ENCODE assay signal across 32 mouse cellular contexts in the genomic region with DNA sequence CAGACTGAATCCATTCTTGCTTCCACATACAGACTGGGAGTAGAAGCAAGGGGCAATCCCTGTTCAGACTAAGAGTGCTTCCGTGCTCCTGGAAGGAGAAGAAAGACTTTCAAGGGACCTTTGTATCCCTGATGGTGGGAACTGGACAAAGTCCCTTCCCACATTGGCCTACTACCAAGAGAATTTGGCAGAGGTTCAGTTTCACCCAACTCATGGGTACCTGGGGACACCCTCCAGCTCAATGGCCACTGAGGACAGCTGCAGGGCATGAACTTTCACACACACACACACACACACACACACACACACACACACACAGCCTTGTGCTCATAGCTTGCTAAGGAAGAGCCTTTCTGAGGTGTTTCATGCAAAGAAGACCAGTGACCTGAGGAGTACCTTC. TPM values are rescaled to one million over a fixed set of nuclear protein-coding genes. Genes with fewer than 3 reads are reported as not detected.
A peak's percentile ranks its signal among the peaks of the same experiment; 100 is the strongest.
DNase-seq lines count a peak whose midpoint lies in the region; ATAC-seq and TF ChIP-seq lines count a peak whose summit lies in the region.
"Had no signal": no experiment of that assay in that cellular context is flagged by ENCODE, and none has a peak within 500 bp of the region (broad histone marks: within the 10 kb centered on the region; RNA-seq: fewer than 3 reads in every experiment).

No protein-coding gene starts in this region.

- H3K4me3 ChIP-seq in kidney, adult 2 months (ENCODE audit: insufficient read depth, low read depth, low read length) = no peak overlapping the region
- no peak overlapping the region for H3K4me3 ChIP-seq in kidney, embryonic 15.5 days (replicated peaks)
- peak overlapping the region; percentile 68 for H3K4me3 ChIP-seq in testis, adult 2 months (ENCODE audit: control insufficient read depth, low read depth, low read length)
- H3K4me3 ChIP-seq: embryonic facial prominence, embryonic 10.5 days; embryonic facial prominence, embryonic 13.5 days; erythroblast, embryonic 14.5 days; forebrain, embryonic 12.5 days; forebrain, embryonic 15.5 days; heart, embryonic 12.5 days; heart, embryonic 15.5 days; hindbrain, embryonic 10.5 days; hindbrain, embryonic 13.5 days had no signal

- TF ChIP-seq CTCF in kidney, adult 2 months (conservative IDR thresholded peaks at IDR 0.05; ENCODE audit: insufficient read depth, insufficient read length, low read depth, low read length) = no peak
- TF ChIP-seq CTCF in testis, adult 2 months (IDR thresholded peaks at IDR 0.05; ENCODE audit: control insufficient read depth, insufficient read depth, insufficient replicate concordance, low read depth, low read length) = no peak

- H3K9me3 ChIP-seq in kidney, embryonic 15.5 days (replicated peaks) = no peaks in the 10 kb centered on the region
- H3K9me3 ChIP-seq: embryonic facial prominence, embryonic 10.5 days; embryonic facial prominence, embryonic 13.5 days; forebrain, embryonic 12.5 days; forebrain, embryonic 15.5 days; heart, embryonic 12.5 days; heart, embryonic 15.5 days; hindbrain, embryonic 10.5 days; hindbrain, embryonic 13.5 days had no signal

- peak; percentile 13 for DNase-seq in adrenal gland, postnatal 10 days
- DNase-seq in adrenal gland, postnatal 25 days = no peak
- peak; percentile 85 for DNase-seq in kidney, adult 2 months
- DNase-seq in testis, postnatal 14 days (ENCODE audit: low spot score) = no peak
- DNase-seq in kidney, postnatal 36 days = peak; percentile 66 to 73
- DNase-seq in cerebellum, postnatal 4 days (ENCODE audit: low spot score in 2 of 2) = no peak
- DNase-seq: adrenal gland, adult 8-10 months; cerebellum, adult 11 months; cerebellum, adult 2 months; cerebellum, adult 9-11 months; cerebellum, postnatal 25 days; embryo, embryonic 11 days; gastrocnemius, postnatal 25 days; heart, adult 18-20 months; heart, postnatal 10 days; heart, postnatal 36 days had no signal

- no peaks in the 10 kb centered on the region; the same call in 1 of the 2 replicates for H3K4me1 ChIP-seq in kidney, adult 2 months (ENCODE audit: control insufficient read depth, insufficient read depth, low read length)
- H3K4me1 ChIP-seq in kidney, embryonic 15.5 days = no peaks in the 10 kb centered on the region
- no peaks in the 10 kb centered on the region for H3K4me1 ChIP-seq in testis, adult 2 months (ENCODE audit: control insufficient read depth, insufficient read depth, low read length)
- H3K4me1 ChIP-seq: embryonic facial prominence, embryonic 10.5 days; embryonic facial prominence, embryonic 13.5 days; forebrain, embryonic 12.5 days; forebrain, embryonic 15.5 days; heart, embryonic 12.5 days; heart, embryonic 15.5 days; hindbrain, embryonic 10.5 days; hindbrain, embryonic 13.5 days had no signal

- no peak overlapping the region for H3K4me2 ChIP-seq in kidney, embryonic 15.5 days
- H3K4me2 ChIP-seq: embryonic facial prominence, embryonic 13.5 days; forebrain, embryonic 12.5 days; forebrain, embryonic 15.5 days; heart, embryonic 12.5 days; heart, embryonic 15.5 days; hindbrain, embryonic 13.5 days had no signal

- ATAC-seq in kidney, embryonic 15.5 days (replicated peaks; ENCODE audit: low FRiP score) = no peak
- ATAC-seq: activated CD4-positive, CD25-positive, alpha-beta regulatory T cell, adult 4 months; forebrain, embryonic 15.5 days had no signal

- no peaks in the 10 kb centered on the region for H3K27me3 ChIP-seq in kidney, adult 2 months (replicated peaks; ENCODE audit: control insufficient read depth, insufficient read depth, low read length)
- H3K27me3 ChIP-seq in kidney, embryonic 15.5 days = no peaks in the 10 kb centered on the region
- no peaks in the 10 kb centered on the region for H3K27me3 ChIP-seq in testis, adult 2 months (ENCODE audit: control insufficient read depth, insufficient read depth, low read length)
- H3K27me3 ChIP-seq: embryonic facial prominence, embryonic 13.5 days; forebrain, embryonic 12.5 days; forebrain, embryonic 15.5 days; heart, embryonic 12.5 days; heart, embryonic 15.5 days; hindbrain, embryonic 13.5 days had no signal

- no peaks in the 10 kb centered on the region for H3K36me3 ChIP-seq in kidney, adult 2 months (ENCODE audit: control insufficient read depth, insufficient read depth, low read length)
- no peaks in the 10 kb centered on the region for H3K36me3 ChIP-seq in kidney, embryonic 15.5 days
- H3K36me3 ChIP-seq in testis, adult 2 months (ENCODE audit: control insufficient read depth, insufficient read depth, low read length) = no peaks in the 10 kb centered on the region
- H3K36me3 ChIP-seq: embryonic facial prominence, embryonic 10.5 days; embryonic facial prominence, embryonic 13.5 days; forebrain, embryonic 12.5 days; forebrain, embryonic 15.5 days; heart, embryonic 12.5 days; heart, embryonic 15.5 days; hindbrain, embryonic 10.5 days; hindbrain, embryonic 13.5 days had no signal

- no peak for TF ChIP-seq POLR2A in kidney, adult 2 months (IDR thresholded peaks at IDR 0.05; ENCODE audit: low read depth, low read length)
- TF ChIP-seq POLR2A in testis, adult 2 months (IDR thresholded peaks at IDR 0.05; ENCODE audit: control insufficient read depth, low read depth, low read length) = no peak

- no peak overlapping the region for H3K27ac ChIP-seq in kidney, adult 2 months (ENCODE audit: insufficient read depth, low read depth, low read length)
- H3K27ac ChIP-seq in kidney, embryonic 15.5 days = no peak overlapping the region
- H3K27ac ChIP-seq in testis, adult 2 months (ENCODE audit: control insufficient read depth, insufficient read depth, low read depth, low read length) = peak overlapping the region; percentile 57
- H3K27ac ChIP-seq: embryonic facial prominence, embryonic 10.5 days; embryonic facial prominence, embryonic 13.5 days; forebrain, embryonic 12.5 days; forebrain, embryonic 15.5 days; heart, embryonic 15.5 days; hindbrain, embryonic 10.5 days; hindbrain, embryonic 13.5 days had no signal

- no peak overlapping the region for H3K9ac ChIP-seq in kidney, embryonic 15.5 days
- H3K9ac ChIP-seq: embryonic facial prominence, embryonic 13.5 days; forebrain, embryonic 12.5 days; forebrain, embryonic 15.5 days; heart, embryonic 12.5 days; heart, embryonic 15.5 days; hindbrain, embryonic 13.5 days had no signal

- 54% methylated on average over 1 of the region's 1 CpGs for WGBS in kidney, adult 2 months
- WGBS in kidney, embryonic 15.5 days = 87% methylated on average over 1 of the region's 1 CpGs

RNA-seq across cellular contexts. Expression of a gene that starts 28.5 kb away (rescaled TPM):
- 10 to 100 TPM; 83.5 to 86.7 TPM for total RNA-seq in adrenal gland, postnatal 10 days (2021)
- 119 and 126 TPM in 2 replicates for total RNA-seq in adrenal gland, postnatal 25 days (2021)
- polyA plus RNA-seq in kidney, adult 2 months (2012; rRNA removed) = 20.1 and 24.0 TPM in 2 replicates
- polyA plus RNA-seq in kidney, embryonic 15.5 days (2015; fragmentation: Nextera tagmentation; extraction: Ambion mirVana) = 63.5 and 71.0 TPM in 2 replicates
- 2.0 and 3.7 TPM in 2 replicates for polyA plus RNA-seq in testis, adult 2 months (2012; rRNA removed)
- polyA plus RNA-seq: erythroblast, embryonic 14.5 days had no signal

RNA-seq across cellular contexts. Expression of a gene that starts 29.5 kb away (rescaled TPM):
- not detected for total RNA-seq in adrenal gland, postnatal 10 days (2021)
- total RNA-seq in adrenal gland, postnatal 25 days (2021) = not detected in 2 replicates
- not detected in 2 replicates for polyA plus RNA-seq in kidney, adult 2 months (2012; rRNA removed)
- polyA plus RNA-seq in kidney, embryonic 15.5 days (2015; fragmentation: Nextera tagmentation; extraction: Ambion mirVana) = not detected in 2 replicates
- polyA plus RNA-seq in testis, adult 2 months (2012; rRNA removed) = 3.9 and 4.7 TPM in 2 replicates
- total RNA-seq: adrenal gland, postnatal 4 days; ES-E14; gastrocnemius, adult 8-10 months; gastrocnemius, postnatal 25 days; heart, adult 18-20 months; heart, postnatal 10 days; heart, postnatal 36 days had no signal
- polyA plus RNA-seq: activated CD4-positive, CD25-positive, alpha-beta regulatory T cell, adult 4 months; cerebellum, adult 2 months; embryonic facial prominence, embryonic 10.5 days; embryonic facial prominence, embryonic 13.5 days; erythroblast, embryonic 14.5 days; forebrain, embryonic 12.5 days; forebrain, embryonic 15.5 days; gonadal fat pad, adult 2 months; heart, embryonic 12.5 days; heart, embryonic 15.5 days; hindbrain, embryonic 10.5 days had no signal

Comparison
In these comparisons a context has a peak if more than half of its experiments do, and no peak if none do; other contexts are left out.
1. DNase-seq: peak in adrenal gland, postnatal 10 days (single experiment), kidney, adult 2 months (single experiment) and kidney, postnatal 36 days (2 of 2); none in adrenal gland, postnatal 25 days (single experiment), testis, postnatal 14 days (single experiment) and cerebellum, postnatal 4 days (0 of 2).